Mouse (Mus musculus) liver, adult 2 months (tissue): ENCODE measurements around the gene Snf8.

Experiments
- CTCF ChIP-seq: fragments of 200-500 bp; IDR thresholded peaks from 2 replicates; pipeline ENCODE4 v1.5.1; 2011; ENCODE audit warnings: low read depth, low read length, control low read depth
- POLR2A ChIP-seq: fragments of 200-500 bp; IDR thresholded peaks from 2 replicates; pipeline ENCODE4 v1.6.1; 2011; ENCODE audit warnings: low read length, control low read depth; ENCODE audit not compliant: insufficient read depth; ENCODE audit errors: extremely low read depth

DNA sequence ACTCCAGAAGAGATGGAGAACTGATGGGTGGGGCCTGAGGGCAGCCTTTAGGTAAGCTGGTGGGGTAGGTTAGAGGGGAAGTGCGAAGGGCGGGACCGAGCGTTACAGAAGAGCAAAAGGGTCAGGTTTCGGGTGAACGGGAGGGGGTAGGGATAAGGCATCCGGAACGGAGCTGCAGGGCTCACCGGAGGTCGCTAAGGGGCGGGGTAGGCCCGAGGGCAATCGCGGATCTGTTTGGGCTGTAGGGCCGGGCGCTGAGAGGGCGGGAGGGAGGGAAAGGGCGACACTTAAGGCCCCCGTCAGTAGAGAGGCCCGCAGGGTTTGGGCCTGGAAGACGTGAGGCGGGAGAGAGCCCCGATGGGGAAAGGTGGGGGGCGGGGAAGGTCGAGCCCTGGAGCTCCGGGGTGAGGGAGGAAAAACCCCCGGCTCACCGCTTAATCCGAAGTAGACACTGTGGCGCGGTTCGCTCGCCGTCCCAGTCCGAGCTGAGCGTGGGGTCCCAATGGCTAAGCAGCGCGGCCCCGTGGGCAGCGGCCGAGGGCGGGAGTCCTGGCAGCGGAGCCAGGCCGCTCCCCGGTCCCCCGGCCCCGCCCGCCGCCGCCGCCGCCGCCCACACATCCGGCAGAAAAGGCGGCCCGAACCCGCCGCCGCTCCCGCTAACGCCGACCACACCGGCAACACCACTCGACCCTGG lies 30.0 kb downstream of the Snf8 start:
- no peak for TF ChIP-seq CTCF
- no peak for TF ChIP-seq POLR2A
